Mouse (Mus musculus) CH12.LX (cell line): ENCODE data around the gene Slc35c2. TPM values are rescaled to one million over a fixed set of nuclear protein-coding genes. Genes with fewer than 3 reads are reported as not detected.

ENCODE experiments used
- DNase-seq: peaks from one replicate; pipeline ENCODE4 v3.0.0-alpha.2; 2013; ENCODE audit errors: extremely low read depth
- H3K27ac ChIP-seq: 2 replicates; pipeline ENCODE4 v1.5.1; 2012; ENCODE audit warnings: low read depth, mild to moderate bottlenecking, control low read depth, moderate library complexity; ENCODE audit not compliant: insufficient read depth
- H3K27me3 ChIP-seq: replicated peaks from 2 replicates; pipeline ENCODE3; 2012; ENCODE audit warnings: inconsistent platforms
- H3K36me3 ChIP-seq, 2 experiments: replicated peaks in 1 of 2; 2 replicates each; pipeline versions ENCODE3 to v1.6.1; 2012; ENCODE audit warnings: inconsistent platforms in 1 of 2, low read length in 1 of 2, mild to moderate bottlenecking in 1 of 2, mixed read lengths in 1 of 2, moderate library complexity in 1 of 2; ENCODE audit not compliant: control insufficient read depth in 1 of 2, insufficient read depth in 1 of 2
- H3K4me1 ChIP-seq, 2 experiments: 2 replicates each; pipeline ENCODE4 v1.6.1; 2012; ENCODE audit warnings: inconsistent platforms in 1 of 2, moderate library complexity in 1 of 2; ENCODE audit not compliant: insufficient read depth in 2 of 2, control insufficient read depth in 1 of 2
- H3K4me2 ChIP-seq: 2 replicates; pipeline ENCODE4 v1.6.1; 2012; ENCODE audit warnings: low read depth, mild to moderate bottlenecking, control low read depth; ENCODE audit not compliant: poor library complexity, insufficient read depth, severe bottlenecking
- H3K4me3 ChIP-seq, 3 experiments: fragments of 150-350 bp in 1 of 3; sonication (generic) in 1 of 3; replicated peaks in 1 of 3; 2 replicates each; pipeline versions ENCODE3 to v1.5.1; 2011 to 2012; ENCODE audit warnings: low read depth in 2 of 3, low read length in 2 of 3, mild to moderate bottlenecking in 2 of 3, moderate library complexity in 2 of 3, control low read depth in 1 of 3, improper control_type of control experiment in 1 of 3, inconsistent platforms in 1 of 3, mixed read lengths in 1 of 3; ENCODE audit not compliant: poor library complexity in 1 of 3
- H3K79me2 ChIP-seq: replicated peaks from 2 replicates; pipeline ENCODE4 v1.6.1; 2012; ENCODE audit warnings: mild to moderate bottlenecking, moderate library complexity; ENCODE audit not compliant: control insufficient read depth, poor library complexity, insufficient read depth, severe bottlenecking; ENCODE audit errors: extremely low read depth
- H3K9ac ChIP-seq: 2 replicates; pipeline ENCODE4 v1.6.1; 2012; ENCODE audit warnings: low read depth, mild to moderate bottlenecking, control low read depth, moderate library complexity; ENCODE audit not compliant: insufficient read depth
- H3K9me3 ChIP-seq: replicated peaks from 2 replicates; pipeline ENCODE3; 2012; ENCODE audit warnings: low read length, inconsistent platforms, mixed read lengths
- CTCF ChIP-seq, 2 experiments: IDR thresholded peaks in 1 of 2; conservative IDR thresholded peaks in 1 of 2; 2 replicates each; pipeline ENCODE4 v1.5.1; 2011 to 2012; ENCODE audit warnings: low read depth in 2 of 2, low read length in 2 of 2, improper control_type of control experiment in 1 of 2, inconsistent platforms in 1 of 2, mild to moderate bottlenecking in 1 of 2, moderate library complexity in 1 of 2
- E2F4 ChIP-seq: IDR thresholded peaks from 2 replicates; pipeline ENCODE4 v1.6.1; 2011; ENCODE audit warnings: low read depth, low read length, improper control_type of control experiment; ENCODE audit not compliant: insufficient replicate concordance
- GABPA ChIP-seq: IDR thresholded peaks from 2 replicates; pipeline ENCODE4 v1.6.1; 2012; ENCODE audit warnings: low read depth, low read length, improper control_type of control experiment, inconsistent platforms; ENCODE audit not compliant: insufficient replicate concordance
- JUN ChIP-seq: IDR thresholded peaks from 2 replicates; pipeline ENCODE4 v1.6.1; 2011; ENCODE audit warnings: low read depth, mild to moderate bottlenecking, low read length, improper control_type of control experiment, moderate library complexity; ENCODE audit not compliant: insufficient read depth
- KAT2A ChIP-seq: IDR thresholded peaks from 2 replicates; pipeline ENCODE4 v1.6.1; 2012; ENCODE audit warnings: low read length, improper control_type of control experiment, inconsistent platforms; ENCODE audit not compliant: insufficient replicate concordance
- MAZ ChIP-seq: IDR thresholded peaks from 2 replicates; pipeline ENCODE4 v1.6.1; 2012; ENCODE audit warnings: low read depth, mild to moderate bottlenecking, inconsistent platforms, low read length, improper control_type of control experiment, moderate library complexity
- MEF2A ChIP-seq: IDR thresholded peaks from 2 replicates; pipeline ENCODE4 v1.6.1; 2014; ENCODE audit warnings: low read depth, mild to moderate bottlenecking, inconsistent platforms, low read length, improper control_type of control experiment, borderline replicate concordance
- MXI1 ChIP-seq: IDR thresholded peaks from 2 replicates; pipeline ENCODE4 v1.6.1; 2011; ENCODE audit warnings: mild to moderate bottlenecking, low read depth, low read length, improper control_type of control experiment
- MYC ChIP-seq: IDR thresholded peaks from 2 replicates; pipeline ENCODE4 v1.6.1; 2011; ENCODE audit warnings: low read depth, mild to moderate bottlenecking, improper control_type of control experiment, low read length
- NELFE ChIP-seq: IDR thresholded peaks from 2 replicates; pipeline ENCODE4 v1.6.1; 2011; ENCODE audit warnings: low read depth, low read length, improper control_type of control experiment
- NRF1 ChIP-seq: IDR thresholded peaks from 2 replicates; pipeline ENCODE4 v1.6.1; 2014; ENCODE audit warnings: low read depth, mild to moderate bottlenecking, inconsistent platforms, low read length, improper control_type of control experiment, moderate library complexity
- POLR2A ChIP-seq: IDR thresholded peaks from 2 replicates; pipeline ENCODE4 v1.6.1; 2011; ENCODE audit warnings: low read depth, mild to moderate bottlenecking, improper control_type of control experiment, low read length
- POLR2AphosphoS2 ChIP-seq: IDR thresholded peaks from 2 replicates; pipeline ENCODE4 v1.6.1; 2011; ENCODE audit warnings: low read depth, low read length, improper control_type of control experiment
- UBTF ChIP-seq: IDR thresholded peaks from 2 replicates; pipeline ENCODE4 v1.6.1; 2012; ENCODE audit warnings: low read depth, mild to moderate bottlenecking, inconsistent platforms, low read length, improper control_type of control experiment, moderate library complexity
- USF2 ChIP-seq: conservative IDR thresholded peaks from 2 replicates; pipeline ENCODE4 v1.6.1; 2011; ENCODE audit warnings: low read depth, low read length, improper control_type of control experiment
- dilution Hi-C: fragments of 300-500 bp; cut with MboI; formaldehyde crosslinking; loops from 2 replicates; pipeline ENCODE4 v1.14.3; 2020; ENCODE audit warnings: low sequenced_read_pairs; ENCODE audit not compliant: extremely low pct_unique_long_range_greater_than_20kb, extremely low pct_ligation_motif_present
- in situ Hi-C: fragments of 300-500 bp; cut with MboI; formaldehyde crosslinking; loops from 3 replicates; pipeline ENCODE4 v1.14.3; 2019; ENCODE audit warnings: low sequenced_read_pairs, low pct_ligation_motif_present, low pct_unique_long_range_greater_than_20kb, mixed read lengths
- polyA plus RNA-seq: library from polyadenylated mRNA; unstranded; fragments of >175 nt; gene quantifications from 2 replicates; pipeline ENCODE4 v1.2.1, GENCODE M21; 2012; ENCODE audit warnings: low read depth; ENCODE audit not compliant: insufficient read length
- total RNA-seq, 2 experiments: library from RNA; depleted of rRNA; stranded (reverse); fragments of 300-350 nt in 1 of 2; fragments of >200 nt in 1 of 2; gene quantifications; 2 replicates each; pipeline ENCODE4 v1.2.3; 2012 to 2014

Gene Slc35c2
- total and polyA plus RNA-seq, 3 experiments = 45.5 to 57.8 (median 55.3) TPM

GRCm38 (mm10) chr2:165320531-165321150, 33.0 kb upstream of the Slc35c2 start:
- in situ Hi-C loops = no loop called here
- Histone ChIP-seq H3K36me3 (peaks cover 9 to 38% of the 10 kb centered on the region in 2 experiments), H3K9me3 (no peaks in the 10 kb centered on the region), H3K27ac (no peak overlapping the region), H3K79me2 (no peaks in the 10 kb centered on the region), H3K4me3 (no peak overlapping the region), H3K27me3 (no peaks in the 10 kb centered on the region), H3K9ac (no peak overlapping the region), H3K4me1 (peaks cover 6 to 34% of the 10 kb centered on the region in 2 experiments), H3K4me2 (no peak overlapping the region)
- DNase-seq = no peak
- no peak for TF ChIP-seq MEF2A
- no peak for TF ChIP-seq KAT2A
- no peak for TF ChIP-seq GABPA
- no peak for TF ChIP-seq POLR2AphosphoS2
- no peak for TF ChIP-seq NRF1
- TF ChIP-seq MAZ = no peak
- no peak for TF ChIP-seq MYC
- no peak for TF ChIP-seq USF2
- TF ChIP-seq E2F4 = no peak
- TF ChIP-seq UBTF = no peak
- TF ChIP-seq MXI1 = no peak
- no peak for TF ChIP-seq POLR2A
- TF ChIP-seq JUN = no peak
- TF ChIP-seq, all 38 proteins: peak for 0
- dilution Hi-C loops = no loop called here

GRCm38 (mm10) chr2:165319503-165319902, 31.8 kb upstream of the Slc35c2 start:
- Histone ChIP-seq H3K9me3 (no peaks in the 10 kb centered on the region), H3K9ac (no peak overlapping the region), H3K4me3 (no peak overlapping the region), H3K27me3 (no peaks in the 10 kb centered on the region), H3K36me3 (peaks cover 21 to 50% of the 10 kb centered on the region in 2 experiments), H3K79me2 (no peaks in the 10 kb centered on the region), H3K4me2 (no peak overlapping the region), H3K27ac (no peak overlapping the region), H3K4me1 (peaks cover 4 to 26% of the 10 kb centered on the region in 2 experiments)
- TF ChIP-seq MYC (no peak), NELFE (no peak), GABPA (no peak), CTCF (conservative IDR thresholded peaks at IDR 0.05 in 1 of 2, IDR thresholded peaks at IDR 0.05 in 1 of 2; ENCODE audit: low read depth in 2 of 2, low read length in 2 of 2) (no peak), USF2 (no peak)
- in situ Hi-C loops = no loop called here
- no peak for DNase-seq
- dilution Hi-C loops = no loop called here
